Mouse (Mus musculus) MEL (cell line): ENCODE measurements around the gene Diaph2. TPM values are rescaled to one million over a fixed set of nuclear protein-coding genes. Genes with fewer than 3 reads are reported as not detected.

Experiments
- DNase-seq: peaks from one replicate; pipeline ENCODE4 v3.0.0; 2011; ENCODE audit warnings: low read depth, low spot score
- H3K27ac ChIP-seq: 2 replicates; pipeline ENCODE4 v1.5.1; 2012; ENCODE audit warnings: low read depth, mild to moderate bottlenecking, control low read depth, low read length, moderate library complexity; ENCODE audit not compliant: control insufficient read depth
- H3K27me3 ChIP-seq, 2 experiments: fragments of 150-350 bp in 1 of 2; sonication (generic) in 1 of 2; 2 replicates each; pipeline ENCODE4 v1.6.1; 2012; ENCODE audit warnings: low read length in 2 of 2, mild to moderate bottlenecking in 2 of 2, improper control_type of control experiment in 1 of 2, moderate library complexity in 1 of 2; ENCODE audit not compliant: insufficient read depth in 2 of 2, control insufficient read depth in 1 of 2
- H3K36me3 ChIP-seq, 2 experiments: 2 replicates each; pipeline ENCODE4 v1.6.1; 2012 to 2014; ENCODE audit warnings: low read length in 2 of 2, improper control_type of control experiment in 1 of 2, inconsistent platforms in 1 of 2, mild to moderate bottlenecking in 1 of 2; ENCODE audit not compliant: insufficient read depth in 2 of 2, control insufficient read depth in 1 of 2
- H3K4me1 ChIP-seq, 2 experiments: fragments of 150-350 bp in 1 of 2; sonication (generic) in 1 of 2; 2 replicates each; pipeline ENCODE4 v1.6.1; 2012; ENCODE audit warnings: low read length in 2 of 2, improper control_type of control experiment in 1 of 2, mild to moderate bottlenecking in 1 of 2; ENCODE audit not compliant: insufficient read depth in 2 of 2, control insufficient read depth in 1 of 2
- H3K4me3 ChIP-seq, 2 experiments: fragments of 150-350 bp in 1 of 2; sonication (generic) in 1 of 2; 2 replicates each; pipeline ENCODE4 v1.5.1; 2012; ENCODE audit warnings: low read depth in 2 of 2, low read length in 2 of 2, mild to moderate bottlenecking in 2 of 2, moderate library complexity in 2 of 2, control low read depth in 1 of 2, improper control_type of control experiment in 1 of 2; ENCODE audit not compliant: control insufficient read depth in 1 of 2, insufficient read depth in 1 of 2
- H3K79me2 ChIP-seq: 2 replicates; pipeline ENCODE4 v1.6.1; 2012; ENCODE audit warnings: mild to moderate bottlenecking, low read length, moderate library complexity; ENCODE audit not compliant: control insufficient read depth, poor library complexity, insufficient read depth
- H3K9ac ChIP-seq: 2 replicates; pipeline ENCODE4 v1.6.1; 2012; ENCODE audit warnings: low read depth, mild to moderate bottlenecking, control low read depth, low read length, moderate library complexity; ENCODE audit not compliant: control insufficient read depth, poor library complexity, severe bottlenecking
- H3K9me3 ChIP-seq: fragments of 150-350 bp; sonication (generic); replicated peaks from 2 replicates; pipeline ENCODE4 v1.6.1; 2012; ENCODE audit warnings: mild to moderate bottlenecking, low read length, improper control_type of control experiment, moderate library complexity; ENCODE audit not compliant: insufficient read depth
- ETS1 ChIP-seq: IDR thresholded peaks from 2 replicates; pipeline ENCODE4 v1.6.1; 2012; ENCODE audit warnings: low read depth, mild to moderate bottlenecking, inconsistent platforms, low read length, improper control_type of control experiment, moderate library complexity
- GABPA ChIP-seq: IDR thresholded peaks from 2 replicates; pipeline ENCODE4 v1.6.1; 2012; ENCODE audit warnings: low read depth, mild to moderate bottlenecking, inconsistent platforms, low read length, improper control_type of control experiment, moderate library complexity
- GATA1 ChIP-seq: IDR thresholded peaks from 2 replicates; pipeline ENCODE4 v1.6.1; 2011; ENCODE audit warnings: low read depth, low read length, improper control_type of control experiment
- MAZ ChIP-seq: IDR thresholded peaks from 2 replicates; pipeline ENCODE4 v1.6.1; 2012; ENCODE audit warnings: low read depth, mild to moderate bottlenecking, inconsistent platforms, low read length, improper control_type of control experiment
- POLR2A ChIP-seq, 2 experiments: IDR thresholded peaks; 2 replicates each; pipeline ENCODE4 v1.6.1; 2011 to 2012; ENCODE audit warnings: low read length in 2 of 2, mild to moderate bottlenecking in 2 of 2, control low read depth in 1 of 2, improper control_type of control experiment in 1 of 2, low read depth in 1 of 2, moderate library complexity in 1 of 2; ENCODE audit not compliant: control insufficient read depth in 1 of 2, insufficient read depth in 1 of 2, poor library complexity in 1 of 2
- POLR2AphosphoS2 ChIP-seq: IDR thresholded peaks from 2 replicates; pipeline ENCODE4 v1.6.1; 2011; ENCODE audit warnings: low read length, improper control_type of control experiment
- RAD21 ChIP-seq: IDR thresholded peaks from 2 replicates; pipeline ENCODE4 v1.6.1; 2011; ENCODE audit warnings: mild to moderate bottlenecking, low read depth, low read length, improper control_type of control experiment
- SIN3A ChIP-seq: IDR thresholded peaks from 2 replicates; pipeline ENCODE4 v1.6.1; 2012; ENCODE audit warnings: low read length, improper control_type of control experiment, inconsistent platforms
- TBP ChIP-seq: IDR thresholded peaks from 2 replicates; pipeline ENCODE4 v1.8.0; 2011; ENCODE audit warnings: low read depth, low read length, improper control_type of control experiment
- TCF12 ChIP-seq: IDR thresholded peaks from 2 replicates; pipeline ENCODE4 v1.6.1; 2014; ENCODE audit warnings: low read depth, mild to moderate bottlenecking, inconsistent platforms, low read length, improper control_type of control experiment, moderate library complexity
- USF1 ChIP-seq: IDR thresholded peaks from 2 replicates; pipeline ENCODE4 v1.6.1; 2014; ENCODE audit warnings: low read depth, mild to moderate bottlenecking, inconsistent platforms, low read length, improper control_type of control experiment, moderate library complexity
- ZMIZ1 ChIP-seq: IDR thresholded peaks from 2 replicates; pipeline ENCODE4 v1.6.1; 2012; ENCODE audit warnings: low read depth, mild to moderate bottlenecking, inconsistent platforms, low read length, improper control_type of control experiment, moderate library complexity
- polyA plus RNA-seq, 2 experiments: library from polyadenylated mRNA; stranded (reverse) in 1 of 2; unstranded in 1 of 2; fragments of >175 nt in 1 of 2; fragments of >200 nt in 1 of 2; gene quantifications; 2 replicates each; pipeline versions ENCODE4 v1.2.1 to v1.2.4; 2012; ENCODE audit warnings: low replicate concordance in 2 of 2, low read depth in 1 of 2; ENCODE audit not compliant: insufficient read length in 2 of 2, insufficient read depth in 1 of 2, missing spikeins in 1 of 2
- total RNA-seq: library from RNA; depleted of rRNA; stranded (reverse); fragments of 300-350 nt; gene quantifications from 2 replicates; pipeline ENCODE4 v1.2.3, GENCODE M21; 2012

Diaph2 gene
- total and polyA plus RNA-seq, 3 experiments: 0.03 TPM; not detected in 2

- peaks cover 0 to 4% of the 10 kb centered on the region in 2 experiments; a peak in 2 of 4 replicates for H3K36me3 ChIP-seq
- no peaks in the 10 kb centered on the region for H3K9me3 ChIP-seq
- H3K27me3 ChIP-seq: no peaks in the 10 kb centered on the region
- H3K4me3 ChIP-seq: no peak overlapping the region
- peaks cover 0 to 3% of the 10 kb centered on the region in 2 experiments; a peak in 2 of 4 replicates for H3K4me1 ChIP-seq
- no peak overlapping the region for H3K27ac ChIP-seq
- no peaks in the 10 kb centered on the region for H3K79me2 ChIP-seq
- TF ChIP-seq MAZ (no peak), GATA1 (no peak), TCF12 (no peak), RAD21 (no peak), POLR2AphosphoS2 (no peak), ETS1 (no peak), GABPA (no peak), TBP (no peak), SIN3A (no peak)
- H3K9ac ChIP-seq: no peak overlapping the region
- DNase-seq: no peak
These were observed 440 bp upstream of the Diaph2 start for GRCm38 (mm10) chrX:129749102-129749501.

- Histone ChIP-seq H3K4me3 (no peak overlapping the region), H3K27me3 (no peaks in the 10 kb centered on the region), H3K79me2 (no peaks in the 10 kb centered on the region), H3K27ac (no peak overlapping the region), H3K36me3 (no peaks in the 10 kb centered on the region), H3K9ac (no peak overlapping the region), H3K9me3 (no peaks in the 10 kb centered on the region), H3K4me1 (no peaks in the 10 kb centered on the region; a peak in 1 of 4 replicates)
- DNase-seq: no peak
- no peak for TF ChIP-seq USF1
- 0 out of 4 replicates have a peak, but pooled peaks of 1 of the 2 experiments have one; percentile 11 for TF ChIP-seq POLR2A (IDR thresholded peaks at IDR 0.05; ENCODE audit: control insufficient read depth in 1 of 2, insufficient read depth in 1 of 2, low read depth in 1 of 2, low read length in 2 of 2, poor library complexity in 1 of 2)
These were observed 590 bp downstream of the Diaph2 start for GRCm38 (mm10) chrX:129750094-129750569.

- Histone ChIP-seq H3K36me3 (no peaks in the 10 kb centered on the region), H3K4me3 (no peak overlapping the region), H3K79me2 (no peaks in the 10 kb centered on the region), H3K27ac (no peak overlapping the region), H3K9me3 (no peaks in the 10 kb centered on the region), H3K9ac (no peak overlapping the region), H3K27me3 (no peaks in the 10 kb centered on the region), H3K4me1 (no peaks in the 10 kb centered on the region; a peak in 1 of 4 replicates)
- no peak for DNase-seq
- no peak for TF ChIP-seq ZMIZ1
- no peak for TF ChIP-seq TBP
These were observed 1.1 kb downstream of the Diaph2 start for GRCm38 (mm10) chrX:129750606-129751005.
